Mouse (Mus musculus) left cerebral cortex, adult 2 months (tissue): Measurements from ENCODE around the gene Ahdc1. TPM values are rescaled to one million over a fixed set of nuclear protein-coding genes. Genes with fewer than 3 reads are reported as not detected.

Experiments
- DNase-seq, 2 experiments: peaks; one replicate each; pipeline ENCODE4 v3.0.0; 2021 to 2022; ENCODE audit warnings: low spot score in 2 of 2, mixed read lengths in 1 of 2; ENCODE audit errors: extremely low spot score in 1 of 2
- H3K27ac ChIP-seq: fragments of 200-600 bp; 2 replicates; pipeline ENCODE4 v1.8.1; 2022
- H3K4me3 ChIP-seq: fragments of 200-600 bp; 2 replicates; pipeline ENCODE4 v1.8.1; 2022
- CTCF ChIP-seq: fragments of 200-600 bp; IDR thresholded peaks from 2 replicates; pipeline ENCODE4 v1.8.1; 2022; ENCODE audit warnings: antibody characterized with exemption, mild to moderate bottlenecking, moderate library complexity
- intact Hi-C: fragments of 180-260 bp; cut with DNase I; formaldehyde crosslinking; loops from one replicate; pipeline ENCODE4 v1.15.1; 2025
- total RNA-seq, 2 experiments: library from RNA; stranded (reverse); gene quantifications; 2 replicates each; pipeline ENCODE4 v1.2.3; 2021

The Ahdc1 gene
- total RNA-seq, 2 experiments from 2014 or later = 108 to 132 TPM

GRCm38 (mm10) chr4:133042651-133043635 is 31.9 kb downstream of the Ahdc1 start:
- intact Hi-C loops = no loop called here
- peak in 1 of 2 experiments; percentile 64 for DNase-seq
- no peak for TF ChIP-seq CTCF
- Histone ChIP-seq H3K27ac (peak overlapping the region; percentile 69), H3K4me3 (peak overlapping the region; percentile 9; the same call in 1 of the 2 replicates)

- DNase-seq = no peak
- intact Hi-C loops = no loop called here
- peak overlapping the region; percentile 76 for H3K27ac ChIP-seq
Observed at GRCm38 (mm10) chr4:133043798-133044646, 33.0 kb downstream of the Ahdc1 start.

GRCm38 (mm10) chr4:133044647-133045094 is 33.6 kb downstream of the Ahdc1 start:
- H3K27ac ChIP-seq = peak overlapping the region; percentile 76
- no peak overlapping the region for H3K4me3 ChIP-seq
- intact Hi-C loops = no loop called here
- TF ChIP-seq CTCF = no peak
- DNase-seq = no peak

More at GRCm38 (mm10) chr4:133043798-133044646, 33.0 kb downstream of the Ahdc1 start:
- no peak overlapping the region for H3K4me3 ChIP-seq
- TF ChIP-seq CTCF = no peak

GRCm38 (mm10) chr4:133045771-133046474 is 34.9 kb downstream of the Ahdc1 start:
- H3K4me3 ChIP-seq = no peak overlapping the region
- DNase-seq = no peak
- no peak for TF ChIP-seq CTCF
- H3K27ac ChIP-seq = peak overlapping the region; percentile 76
- intact Hi-C loops = loop anchor here (2.0 kb wide), 1 partner anchor 29 kb away; no protein-coding TSS in a partner anchor

- DNase-seq = peak in 1 of 2 experiments; percentile 59
- no peak overlapping the region for H3K4me3 ChIP-seq
- peak overlapping the region; percentile 88 for H3K27ac ChIP-seq
- intact Hi-C loops = loop anchor here (2.0 kb wide), 1 partner anchor 30 kb away; no protein-coding TSS in a partner anchor
- no peak for TF ChIP-seq CTCF
Observed at GRCm38 (mm10) chr4:133046691-133047352, 35.8 kb downstream of the Ahdc1 start.

GRCm38 (mm10) chr4:133047353-133048105 is 36.5 kb downstream of the Ahdc1 start:
- H3K27ac ChIP-seq = peak overlapping the region; percentile 88
- no peak overlapping the region for H3K4me3 ChIP-seq
- intact Hi-C loops = loop anchor here (2.0 kb wide), 1 partner anchor 31 kb away; no protein-coding TSS in a partner anchor
- no peak for DNase-seq
- TF ChIP-seq CTCF = no peak

- no peak overlapping the region for H3K4me3 ChIP-seq
- H3K27ac ChIP-seq = peak overlapping the region; percentile 88
- DNase-seq = no peak
- intact Hi-C loops = no loop called here
- no peak for TF ChIP-seq CTCF
Observed at GRCm38 (mm10) chr4:133049071-133049920, 38.2 kb downstream of the Ahdc1 start.

- no peak for TF ChIP-seq CTCF
- peak overlapping the region; percentile 88 for H3K27ac ChIP-seq
- no peak overlapping the region for H3K4me3 ChIP-seq
- DNase-seq = no peak
- intact Hi-C loops = no loop called here
Observed at GRCm38 (mm10) chr4:133050196-133050836, 39.3 kb downstream of the Ahdc1 start.
